Mouse (Mus musculus) liver, adult 2 months (tissue): ENCODE data around the gene Maml3. TPM values are rescaled to one million over a fixed set of nuclear protein-coding genes. Genes with fewer than 3 reads are reported as not detected.

Source experiments
- DNase-seq: peaks from one replicate; pipeline ENCODE4 v3.0.0-alpha.2; 2011; ENCODE audit warnings: low read depth, low spot score; ENCODE audit errors: extremely low read depth
- H3K27ac ChIP-seq: fragments of 200-500 bp; replicated peaks from 2 replicates; pipeline ENCODE4 v1.5.1; 2012; ENCODE audit warnings: low read depth, mild to moderate bottlenecking, control low read depth, inconsistent platforms, low read length; ENCODE audit not compliant: insufficient read depth
- H3K27me3 ChIP-seq: fragments of 200-500 bp; 2 replicates; pipeline ENCODE4 v1.6.1; 2012; ENCODE audit warnings: mild to moderate bottlenecking, moderate library complexity, low read length, inconsistent platforms; ENCODE audit not compliant: control insufficient read depth, insufficient read depth
- H3K36me3 ChIP-seq: fragments of 200-500 bp; 2 replicates; pipeline ENCODE4 v1.6.1; 2012; ENCODE audit warnings: low read length, inconsistent platforms; ENCODE audit not compliant: control insufficient read depth, insufficient read depth
- H3K4me1 ChIP-seq: fragments of 200-500 bp; 2 replicates; pipeline ENCODE4 v1.6.1; 2011; ENCODE audit warnings: low read length; ENCODE audit not compliant: control insufficient read depth, insufficient read depth
- H3K4me3 ChIP-seq: fragments of 200-500 bp; 2 replicates; pipeline ENCODE4 v1.5.1; 2011; ENCODE audit warnings: low read depth, mild to moderate bottlenecking, control low read depth, low read length, moderate library complexity; ENCODE audit not compliant: insufficient read depth
- H3K79me2 ChIP-seq: fragments of 200-500 bp; 2 replicates; pipeline ENCODE4 v1.6.1; 2012; ENCODE audit warnings: inconsistent platforms, mild to moderate bottlenecking, low read length, moderate library complexity; ENCODE audit not compliant: control insufficient read depth, insufficient read depth
- H3K9ac ChIP-seq: fragments of 200-500 bp; 2 replicates; pipeline ENCODE4 v1.6.1; 2012; ENCODE audit warnings: low read depth, mild to moderate bottlenecking, control low read depth, inconsistent platforms, low read length
- CTCF ChIP-seq: fragments of 200-500 bp; IDR thresholded peaks from 2 replicates; pipeline ENCODE4 v1.5.1; 2011; ENCODE audit warnings: low read depth, low read length, control low read depth
- POLR2A ChIP-seq: fragments of 200-500 bp; IDR thresholded peaks from 2 replicates; pipeline ENCODE4 v1.6.1; 2011; ENCODE audit warnings: low read length, control low read depth; ENCODE audit not compliant: insufficient read depth; ENCODE audit errors: extremely low read depth
- WGBS: fragments of 180-500 bp; shearing (Covaris S2); methylation state at CpG from one replicate; pipeline ENCODE4 v1.1.7; 2018; 5-methylcytosine and 5-hydroxymethylcytosine counted together
- polyA plus RNA-seq: library from polyadenylated mRNA; depleted of rRNA; stranded (reverse); fragments of >200 nt; gene quantifications from 2 replicates; pipeline ENCODE4 v1.2.3, GENCODE M21; 2012
- total RNA-seq: library from RNA; depleted of rRNA; stranded (reverse); fragments of >200 nt; gene quantifications from 2 replicates; pipeline ENCODE4 v1.2.3, GENCODE M21; 2014

Maml3 gene
- total and polyA plus RNA-seq, 2 experiments = 0.64 to 0.92 TPM

GRCm38 (mm10) chr3:51970489-51970888, 134.4 kb downstream of the Maml3 start:
- no peaks in the 10 kb centered on the region for H3K79me2 ChIP-seq
- H3K27me3 ChIP-seq = no peaks in the 10 kb centered on the region
- no peaks in the 10 kb centered on the region for H3K36me3 ChIP-seq
- no peaks in the 10 kb centered on the region for H3K4me1 ChIP-seq
- 99% methylated on average over 2 of the region's 2 CpGs for WGBS
- TF ChIP-seq POLR2A (no peak), CTCF (no peak)
- no peak overlapping the region for H3K9ac ChIP-seq
- no peak overlapping the region for H3K27ac ChIP-seq
- no peak overlapping the region for H3K4me3 ChIP-seq
- no peak for DNase-seq

DNA sequence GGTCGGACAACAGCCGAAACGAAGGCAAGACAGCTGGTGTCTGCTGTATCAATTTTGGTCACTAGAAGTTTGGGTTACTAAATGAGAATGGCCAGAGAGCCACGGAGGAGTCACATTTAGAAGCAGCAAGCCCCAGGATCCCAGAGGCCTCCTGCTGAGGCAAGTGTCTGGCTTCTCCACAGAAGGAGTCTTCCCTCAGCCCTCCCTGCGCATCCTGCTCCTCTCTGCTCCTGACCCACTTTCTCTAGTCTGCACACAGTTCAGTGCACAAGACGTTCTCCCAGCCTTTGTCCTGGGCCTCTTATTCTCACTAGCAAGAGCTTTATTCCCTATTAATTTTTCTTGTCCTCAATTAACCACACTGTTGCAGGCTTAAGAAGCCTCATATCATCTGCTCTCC, 135.4 kb downstream of the Maml3 start:
- WGBS = 95% methylated on average over 6 of the region's 6 CpGs
- DNase-seq = no peak
- no peaks in the 10 kb centered on the region for H3K36me3 ChIP-seq
- H3K79me2 ChIP-seq = no peaks in the 10 kb centered on the region
- no peaks in the 10 kb centered on the region for H3K27me3 ChIP-seq
- H3K4me1 ChIP-seq = no peaks in the 10 kb centered on the region
- H3K27ac ChIP-seq = no peak overlapping the region
- TF ChIP-seq POLR2A = no peak
- TF ChIP-seq CTCF = no peak
- no peak overlapping the region for H3K4me3 ChIP-seq
- H3K9ac ChIP-seq = no peak overlapping the region

GRCm38 (mm10) chr3:51965841-51966240, 139.0 kb downstream of the Maml3 start:
- 64% methylated on average over 7 of the region's 7 CpGs for WGBS
- no peak overlapping the region for H3K27ac ChIP-seq
- DNase-seq = no peak
- H3K4me3 ChIP-seq = no peak overlapping the region
- H3K9ac ChIP-seq = no peak overlapping the region
- no peaks in the 10 kb centered on the region for H3K4me1 ChIP-seq
- H3K79me2 ChIP-seq = no peaks in the 10 kb centered on the region
- no peak for TF ChIP-seq CTCF
- no peak for TF ChIP-seq POLR2A
- no peaks in the 10 kb centered on the region for H3K36me3 ChIP-seq
- H3K27me3 ChIP-seq = no peaks in the 10 kb centered on the region

GRCm38 (mm10) chr3:51965436-51965835, 139.4 kb downstream of the Maml3 start:
- DNase-seq = no peak
- 61% methylated on average over 2 of the region's 2 CpGs for WGBS
- no peaks in the 10 kb centered on the region for H3K4me1 ChIP-seq

GRCm38 (mm10) chr3:51965008-51965407, 139.9 kb downstream of the Maml3 start:
- Histone ChIP-seq H3K4me1 (no peaks in the 10 kb centered on the region), H3K27ac (no peak overlapping the region), H3K36me3 (no peaks in the 10 kb centered on the region), H3K4me3 (no peak overlapping the region), H3K27me3 (no peaks in the 10 kb centered on the region), H3K9ac (no peak overlapping the region), H3K79me2 (no peaks in the 10 kb centered on the region)
- TF ChIP-seq POLR2A = no peak
- TF ChIP-seq CTCF = no peak
- WGBS = 56% methylated on average over 3 of the region's 3 CpGs
- DNase-seq = no peak

More at GRCm38 (mm10) chr3:51965436-51965835, 139.4 kb downstream of the Maml3 start:
- Histone ChIP-seq H3K4me3 (no peak overlapping the region), H3K79me2 (no peaks in the 10 kb centered on the region), H3K27ac (no peak overlapping the region), H3K27me3 (no peaks in the 10 kb centered on the region), H3K36me3 (no peaks in the 10 kb centered on the region), H3K9ac (no peak overlapping the region)
- TF ChIP-seq CTCF = no peak
- TF ChIP-seq POLR2A = no peak

- TF ChIP-seq POLR2A = no peak
- no peak for TF ChIP-seq CTCF
- WGBS = 68% methylated on average over 4 of the region's 4 CpGs
- Histone ChIP-seq H3K9ac (no peak overlapping the region), H3K4me3 (no peak overlapping the region), H3K4me1 (no peaks in the 10 kb centered on the region), H3K36me3 (no peaks in the 10 kb centered on the region), H3K79me2 (no peaks in the 10 kb centered on the region), H3K27me3 (no peaks in the 10 kb centered on the region), H3K27ac (no peak overlapping the region)
- DNase-seq = no peak
Measured at GRCm38 (mm10) chr3:51963891-51964593, 140.8 kb downstream of the Maml3 start.
